Mouse (Mus musculus) CH12.LX (cell line): ENCODE measurements around the gene Olfr318. TPM values are rescaled to one million over a fixed set of nuclear protein-coding genes. Genes with fewer than 3 reads are reported as not detected.
"Not testable (repeated sequence)": the region's sequence is repeated elsewhere in the genome, so short reads cannot be mapped to it uniquely, and the experiment has no call there.

Source experiments
- DNase-seq: peaks from one replicate; pipeline ENCODE4 v3.0.0-alpha.2; 2013; ENCODE audit errors: extremely low read depth
- H3K27ac ChIP-seq: 2 replicates; pipeline ENCODE4 v1.5.1; 2012; ENCODE audit warnings: low read depth, mild to moderate bottlenecking, control low read depth, moderate library complexity; ENCODE audit not compliant: insufficient read depth
- H3K27me3 ChIP-seq: replicated peaks from 2 replicates; pipeline ENCODE3; 2012; ENCODE audit warnings: inconsistent platforms
- H3K36me3 ChIP-seq, 2 experiments: replicated peaks in 1 of 2; 2 replicates each; pipeline versions ENCODE3 to v1.6.1; 2012; ENCODE audit warnings: inconsistent platforms in 1 of 2, low read length in 1 of 2, mild to moderate bottlenecking in 1 of 2, mixed read lengths in 1 of 2, moderate library complexity in 1 of 2; ENCODE audit not compliant: control insufficient read depth in 1 of 2, insufficient read depth in 1 of 2
- H3K4me1 ChIP-seq, 2 experiments: 2 replicates each; pipeline ENCODE4 v1.6.1; 2012; ENCODE audit warnings: inconsistent platforms in 1 of 2, moderate library complexity in 1 of 2; ENCODE audit not compliant: insufficient read depth in 2 of 2, control insufficient read depth in 1 of 2
- H3K4me2 ChIP-seq: 2 replicates; pipeline ENCODE4 v1.6.1; 2012; ENCODE audit warnings: low read depth, mild to moderate bottlenecking, control low read depth; ENCODE audit not compliant: poor library complexity, insufficient read depth, severe bottlenecking
- H3K4me3 ChIP-seq, 3 experiments: fragments of 150-350 bp in 1 of 3; sonication (generic) in 1 of 3; replicated peaks in 1 of 3; 2 replicates each; pipeline versions ENCODE3 to v1.5.1; 2011 to 2012; ENCODE audit warnings: low read depth in 2 of 3, low read length in 2 of 3, mild to moderate bottlenecking in 2 of 3, moderate library complexity in 2 of 3, control low read depth in 1 of 3, improper control_type of control experiment in 1 of 3, inconsistent platforms in 1 of 3, mixed read lengths in 1 of 3; ENCODE audit not compliant: poor library complexity in 1 of 3
- H3K79me2 ChIP-seq: replicated peaks from 2 replicates; pipeline ENCODE4 v1.6.1; 2012; ENCODE audit warnings: mild to moderate bottlenecking, moderate library complexity; ENCODE audit not compliant: control insufficient read depth, poor library complexity, insufficient read depth, severe bottlenecking; ENCODE audit errors: extremely low read depth
- H3K9ac ChIP-seq: 2 replicates; pipeline ENCODE4 v1.6.1; 2012; ENCODE audit warnings: low read depth, mild to moderate bottlenecking, control low read depth, moderate library complexity; ENCODE audit not compliant: insufficient read depth
- H3K9me3 ChIP-seq: replicated peaks from 2 replicates; pipeline ENCODE3; 2012; ENCODE audit warnings: low read length, inconsistent platforms, mixed read lengths
- CHD2 ChIP-seq: IDR thresholded peaks from 2 replicates; pipeline ENCODE4 v1.6.1; 2011; ENCODE audit warnings: low read length, improper control_type of control experiment
- E2F4 ChIP-seq: IDR thresholded peaks from 2 replicates; pipeline ENCODE4 v1.6.1; 2011; ENCODE audit warnings: low read depth, low read length, improper control_type of control experiment; ENCODE audit not compliant: insufficient replicate concordance
- ELF1 ChIP-seq: IDR thresholded peaks from 2 replicates; pipeline ENCODE4 v1.6.1; 2014; ENCODE audit warnings: low read depth, mild to moderate bottlenecking, inconsistent platforms, low read length, improper control_type of control experiment
- ETS1 ChIP-seq: conservative IDR thresholded peaks from 2 replicates; pipeline ENCODE4 v1.6.1; 2012; ENCODE audit warnings: low read depth, mild to moderate bottlenecking, inconsistent platforms, low read length, improper control_type of control experiment, moderate library complexity
- IRF4 ChIP-seq: IDR thresholded peaks from 2 replicates; pipeline ENCODE4 v1.6.1; 2014; ENCODE audit warnings: low read depth, mild to moderate bottlenecking, inconsistent platforms, low read length, improper control_type of control experiment
- JUND ChIP-seq: conservative IDR thresholded peaks from 2 replicates; pipeline ENCODE4 v1.6.1; 2011; ENCODE audit warnings: low read depth, low read length, improper control_type of control experiment
- KAT2A ChIP-seq: IDR thresholded peaks from 2 replicates; pipeline ENCODE4 v1.6.1; 2012; ENCODE audit warnings: low read length, improper control_type of control experiment, inconsistent platforms; ENCODE audit not compliant: insufficient replicate concordance
- MEF2A ChIP-seq: IDR thresholded peaks from 2 replicates; pipeline ENCODE4 v1.6.1; 2014; ENCODE audit warnings: low read depth, mild to moderate bottlenecking, inconsistent platforms, low read length, improper control_type of control experiment, borderline replicate concordance
- MXI1 ChIP-seq: IDR thresholded peaks from 2 replicates; pipeline ENCODE4 v1.6.1; 2011; ENCODE audit warnings: mild to moderate bottlenecking, low read depth, low read length, improper control_type of control experiment
- NELFE ChIP-seq: IDR thresholded peaks from 2 replicates; pipeline ENCODE4 v1.6.1; 2011; ENCODE audit warnings: low read depth, low read length, improper control_type of control experiment
- POLR2A ChIP-seq: IDR thresholded peaks from 2 replicates; pipeline ENCODE4 v1.6.1; 2011; ENCODE audit warnings: low read depth, mild to moderate bottlenecking, improper control_type of control experiment, low read length
- POLR2AphosphoS2 ChIP-seq: IDR thresholded peaks from 2 replicates; pipeline ENCODE4 v1.6.1; 2011; ENCODE audit warnings: low read depth, low read length, improper control_type of control experiment
- RCOR1 ChIP-seq: conservative IDR thresholded peaks from 2 replicates; pipeline ENCODE4 v1.6.1; 2012; ENCODE audit warnings: low read depth, mild to moderate bottlenecking, inconsistent platforms, low read length, improper control_type of control experiment
- SIN3A ChIP-seq: IDR thresholded peaks from 2 replicates; pipeline ENCODE4 v1.6.1; 2012; ENCODE audit warnings: low read length, improper control_type of control experiment, inconsistent platforms
- TCF12 ChIP-seq: IDR thresholded peaks from 2 replicates; pipeline ENCODE4 v1.6.1; 2014; ENCODE audit warnings: low read depth, mild to moderate bottlenecking, inconsistent platforms, low read length, improper control_type of control experiment
- USF2 ChIP-seq: conservative IDR thresholded peaks from 2 replicates; pipeline ENCODE4 v1.6.1; 2011; ENCODE audit warnings: low read depth, low read length, improper control_type of control experiment
- ZC3H11A ChIP-seq: IDR thresholded peaks from 2 replicates; pipeline ENCODE4 v1.6.1; 2012; ENCODE audit warnings: low read depth, mild to moderate bottlenecking, inconsistent platforms, low read length, improper control_type of control experiment
- ZKSCAN1 ChIP-seq: IDR thresholded peaks from 2 replicates; pipeline ENCODE4 v1.6.1; 2012; ENCODE audit warnings: low read depth, inconsistent platforms, low read length, improper control_type of control experiment, borderline replicate concordance
- ZNF384 ChIP-seq: IDR thresholded peaks from 2 replicates; pipeline ENCODE4 v1.6.1; 2012; ENCODE audit warnings: low read depth, low read length, improper control_type of control experiment, inconsistent platforms
- dilution Hi-C: fragments of 300-500 bp; cut with MboI; formaldehyde crosslinking; loops from 2 replicates; pipeline ENCODE4 v1.14.3; 2020; ENCODE audit warnings: low sequenced_read_pairs; ENCODE audit not compliant: extremely low pct_unique_long_range_greater_than_20kb, extremely low pct_ligation_motif_present
- in situ Hi-C: fragments of 300-500 bp; cut with MboI; formaldehyde crosslinking; loops from 3 replicates; pipeline ENCODE4 v1.14.3; 2019; ENCODE audit warnings: low sequenced_read_pairs, low pct_ligation_motif_present, low pct_unique_long_range_greater_than_20kb, mixed read lengths
- polyA plus RNA-seq: library from polyadenylated mRNA; unstranded; fragments of >175 nt; gene quantifications from 2 replicates; pipeline ENCODE4 v1.2.1, GENCODE M21; 2012; ENCODE audit warnings: low read depth; ENCODE audit not compliant: insufficient read length
- total RNA-seq, 2 experiments: library from RNA; depleted of rRNA; stranded (reverse); fragments of 300-350 nt in 1 of 2; fragments of >200 nt in 1 of 2; gene quantifications; 2 replicates each; pipeline ENCODE4 v1.2.3; 2012 to 2014

The Olfr318 gene
- total and polyA plus RNA-seq, 3 experiments: not detected

- Histone ChIP-seq H3K27me3 (peaks cover 38% of the 10 kb centered on the region), H3K27ac (no peak within 1 kb of the TSS), H3K4me3 (no peak within 1 kb of the TSS), H3K4me1 (no peaks in the 10 kb centered on the region), H3K9me3 (no peaks in the 10 kb centered on the region), H3K79me2 (no peaks in the 10 kb centered on the region), H3K4me2 (no peak within 1 kb of the TSS), H3K36me3 (no peaks in the 10 kb centered on the region), H3K9ac (no peak within 1 kb of the TSS)
- no peak for TF ChIP-seq SIN3A
- no peak for TF ChIP-seq E2F4
- TF ChIP-seq ZKSCAN1: no peak
- no peak for TF ChIP-seq POLR2AphosphoS2
- TF ChIP-seq USF2: no peak
- TF ChIP-seq POLR2A: no peak
- no peak for TF ChIP-seq RCOR1
- TF ChIP-seq ETS1: no peak
- TF ChIP-seq CHD2: no peak
- TF ChIP-seq ZC3H11A: no peak
- TF ChIP-seq ELF1: no peak
- no peak for TF ChIP-seq MXI1
- TF ChIP-seq KAT2A: no peak
- TF ChIP-seq JUND: no peak
- TF ChIP-seq NELFE: no peak
- no peak for TF ChIP-seq TCF12
- no peak for TF ChIP-seq IRF4
- no peak for TF ChIP-seq ZNF384
- no peak for TF ChIP-seq MEF2A
- no peak for DNase-seq
- in situ Hi-C loops (no loop called here), dilution Hi-C loops (no loop called here)
Measured at GRCm38 (mm10) chr11:58752434-58752833, 28.6 kb upstream of the Olfr318 start, which contains the start of gene Olfr316. Olfr316 (plus strand) TSS chr11:58752734.

GRCm38 (mm10) chr11:58751096-58751495, 27.3 kb upstream of the Olfr318 start:
- H3K36me3 ChIP-seq, H3K9me3 ChIP-seq, H3K4me1 ChIP-seq, H3K79me2 ChIP-seq, DNase-seq, H3K9ac ChIP-seq, H3K4me2 ChIP-seq, H3K4me3 ChIP-seq, dilution Hi-C loops, H3K27ac ChIP-seq, in situ Hi-C loops: not testable (repeated sequence)
- H3K27me3 ChIP-seq: peaks cover 37% of the 10 kb centered on the region
